Mouse (Mus musculus): ENCODE results near the gene Gpsm1.
A peak's percentile ranks its signal among the peaks of the same experiment; 100 is the strongest.

Gpsm1 gene

DNA sequence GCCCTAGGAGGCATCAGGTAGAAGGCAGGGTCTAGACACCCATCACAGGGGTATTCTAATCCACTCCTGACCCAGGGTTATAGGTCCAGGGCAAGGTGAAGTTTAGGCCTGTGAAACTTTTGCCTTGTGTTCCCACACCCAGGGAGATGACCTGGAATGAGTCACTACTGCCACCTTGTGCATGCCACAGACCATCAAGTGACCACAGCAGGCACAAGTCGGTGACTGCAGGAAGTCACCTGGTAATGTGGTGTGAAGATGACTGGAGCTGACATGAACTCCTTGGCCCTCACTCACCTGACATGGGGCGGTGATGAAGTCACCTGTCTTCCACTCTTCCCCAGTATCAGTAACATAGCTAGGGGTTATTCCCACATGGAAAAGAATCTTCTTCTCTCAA lies 2.5 kb upstream of the Gpsm1 start:
- peak; percentile 52 for DNase-seq (ENCODE audit: low read depth)

- no peak for DNase-seq (ENCODE audit: low read depth)
Observed at GRCm38 (mm10) chr2:26313394-26313793, 1.9 kb upstream of the Gpsm1 start.

DNA sequence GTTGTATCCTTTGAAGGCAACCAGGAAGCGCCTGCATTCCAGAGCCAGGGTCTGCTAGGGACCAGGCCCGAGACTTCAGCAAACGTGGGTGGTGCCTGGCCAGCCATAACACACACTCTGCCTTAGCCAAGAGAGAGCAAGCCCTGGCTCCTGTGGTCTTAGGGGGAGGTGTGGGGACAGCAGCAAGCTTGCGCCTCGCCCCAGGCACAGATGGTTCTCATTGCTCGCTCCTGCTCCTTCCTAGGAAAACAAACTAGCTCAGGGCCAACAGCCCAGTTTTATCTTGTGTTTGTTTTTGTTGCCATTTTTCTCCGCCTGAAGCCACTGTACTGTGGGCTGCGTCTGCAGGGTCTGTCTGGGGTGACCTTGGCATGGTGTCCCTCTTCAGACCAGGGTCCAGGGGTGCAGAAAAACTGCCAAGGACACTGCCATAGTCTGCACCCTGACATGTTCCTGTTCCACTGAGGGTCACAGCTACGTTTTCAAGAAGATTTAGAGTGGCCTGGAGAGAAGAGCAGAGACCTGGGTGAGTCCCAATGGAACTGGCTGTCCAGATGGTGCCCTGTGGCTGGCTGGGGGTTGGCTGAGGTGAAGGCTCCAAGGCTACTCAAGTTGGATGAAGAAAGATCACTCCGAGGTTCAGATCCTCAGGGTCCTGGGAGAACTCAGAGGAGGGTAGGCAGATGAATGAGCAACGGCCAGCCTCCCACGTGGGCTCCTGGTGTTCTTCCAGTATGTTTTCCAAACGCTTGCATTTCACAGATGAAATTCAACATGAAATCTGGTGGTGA lies 839 bp upstream of the Gpsm1 start:
- DNase-seq (ENCODE audit: low read depth) = no peak

GRCm38 (mm10) chr2:26315925-26316311 lies 603 bp downstream of the Gpsm1 start:
- no peak for DNase-seq (ENCODE audit: low read depth)

GRCm38 (mm10) chr2:26316576-26317246 lies 1.4 kb downstream of the Gpsm1 start:
- no peak for DNase-seq (ENCODE audit: low read depth)

GRCm38 (mm10) chr2:26317371-26317770 lies 2.1 kb downstream of the Gpsm1 start:
- no peak for DNase-seq (ENCODE audit: low read depth)

DNA sequence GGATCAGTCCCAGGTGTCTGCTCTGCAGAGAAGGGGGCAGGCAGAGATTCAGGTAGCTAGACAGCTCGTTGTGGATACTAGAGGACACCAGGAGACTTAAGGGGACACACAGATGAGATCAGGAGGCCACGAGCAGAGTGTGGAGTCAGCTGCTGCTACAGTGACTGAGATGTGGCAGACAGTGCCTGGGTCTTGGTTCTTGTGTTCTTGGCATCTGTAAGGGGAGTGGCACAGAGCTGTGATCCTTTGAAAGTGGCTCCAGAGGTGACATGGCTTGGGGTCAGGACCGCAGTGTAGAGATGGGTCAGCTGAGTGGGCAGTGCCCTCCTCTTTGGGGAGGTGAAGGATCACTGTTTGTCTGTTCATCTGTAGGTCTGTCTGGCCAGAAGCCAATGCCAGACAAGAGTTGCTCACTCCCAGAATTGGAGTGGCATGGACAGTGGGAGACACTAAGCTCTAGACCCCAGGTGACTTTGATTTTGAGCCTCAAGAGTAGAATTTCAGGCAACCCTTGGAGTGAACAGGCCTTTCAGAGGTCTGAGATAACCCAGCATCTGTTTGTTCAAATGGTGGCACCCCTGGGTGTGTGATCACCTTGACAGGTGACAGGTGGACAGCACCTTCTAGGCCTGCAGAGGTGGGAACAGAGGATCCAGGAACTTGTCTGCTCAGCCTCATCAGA lies 2.8 kb downstream of the Gpsm1 start:
- no peak for DNase-seq (ENCODE audit: low read depth)

- DNase-seq (ENCODE audit: low read depth) = no peak
Observed at GRCm38 (mm10) chr2:26319109-26319508, 3.8 kb downstream of the Gpsm1 start.

DNA sequence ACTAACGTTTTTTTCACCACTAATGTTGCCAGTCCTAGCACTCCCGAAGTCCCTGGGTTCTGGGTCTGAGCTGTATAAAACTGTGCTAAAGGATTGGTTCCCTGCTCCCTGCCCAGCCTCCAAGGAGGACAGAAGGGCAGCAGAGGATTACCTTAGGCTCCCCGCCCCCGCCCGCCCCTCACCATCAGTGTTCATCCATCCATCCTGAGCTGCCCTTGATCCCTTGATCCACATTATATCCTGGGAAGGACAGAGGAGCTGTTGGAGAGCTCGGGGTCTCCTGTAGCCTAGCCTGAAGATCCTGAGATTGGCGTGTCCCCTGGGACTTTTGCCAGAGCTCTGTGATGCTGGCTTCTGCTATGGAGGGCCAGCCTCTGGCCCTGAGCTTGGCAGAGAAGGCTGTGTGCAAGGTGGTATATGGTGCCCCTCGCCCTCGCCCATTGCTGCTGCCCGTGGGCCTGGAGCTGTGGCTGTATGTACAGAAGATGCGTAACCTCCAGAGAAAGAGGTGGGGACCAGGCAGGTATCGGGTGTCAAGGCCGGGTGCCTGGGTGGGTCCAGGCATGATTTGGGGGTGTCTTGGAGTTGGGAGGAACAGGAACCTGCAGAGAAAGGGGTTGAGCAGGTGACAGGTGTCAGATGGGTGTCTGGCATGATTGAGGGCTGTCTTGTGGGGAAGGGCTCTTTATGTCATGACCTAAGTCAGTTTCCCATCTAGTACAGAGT lies 4.4 kb downstream of the Gpsm1 start:
- DNase-seq (ENCODE audit: low read depth) = no peak

GRCm38 (mm10) chr2:26320245-26321185 lies 5.2 kb downstream of the Gpsm1 start:
- DNase-seq (ENCODE audit: low read depth) = no peak

GRCm38 (mm10) chr2:26323589-26324325 lies 8.4 kb downstream of the Gpsm1 start:
- DNase-seq (ENCODE audit: low read depth) = no peak

- peak; percentile 52 for DNase-seq (ENCODE audit: low read depth)
Observed at GRCm38 (mm10) chr2:26324917-26325316, 9.6 kb downstream of the Gpsm1 start.

GRCm38 (mm10) chr2:26325386-26326181 lies 10.3 kb downstream of the Gpsm1 start:
- peak; percentile 83 for DNase-seq (ENCODE audit: low read depth)

GRCm38 (mm10) chr2:26327852-26328251 lies 12.5 kb downstream of the Gpsm1 start:
- peak; percentile 78 for DNase-seq (ENCODE audit: low read depth)

- no peak for DNase-seq (ENCODE audit: low read depth)
Observed at GRCm38 (mm10) chr2:26329402-26329801, 14.1 kb downstream of the Gpsm1 start.

- DNase-seq (ENCODE audit: low read depth) = no peak
Observed at GRCm38 (mm10) chr2:26330056-26330468, 14.7 kb downstream of the Gpsm1 start.

- no peak for DNase-seq (ENCODE audit: low read depth)
Observed at GRCm38 (mm10) chr2:26330702-26331101, 15.4 kb downstream of the Gpsm1 start.

DNA sequence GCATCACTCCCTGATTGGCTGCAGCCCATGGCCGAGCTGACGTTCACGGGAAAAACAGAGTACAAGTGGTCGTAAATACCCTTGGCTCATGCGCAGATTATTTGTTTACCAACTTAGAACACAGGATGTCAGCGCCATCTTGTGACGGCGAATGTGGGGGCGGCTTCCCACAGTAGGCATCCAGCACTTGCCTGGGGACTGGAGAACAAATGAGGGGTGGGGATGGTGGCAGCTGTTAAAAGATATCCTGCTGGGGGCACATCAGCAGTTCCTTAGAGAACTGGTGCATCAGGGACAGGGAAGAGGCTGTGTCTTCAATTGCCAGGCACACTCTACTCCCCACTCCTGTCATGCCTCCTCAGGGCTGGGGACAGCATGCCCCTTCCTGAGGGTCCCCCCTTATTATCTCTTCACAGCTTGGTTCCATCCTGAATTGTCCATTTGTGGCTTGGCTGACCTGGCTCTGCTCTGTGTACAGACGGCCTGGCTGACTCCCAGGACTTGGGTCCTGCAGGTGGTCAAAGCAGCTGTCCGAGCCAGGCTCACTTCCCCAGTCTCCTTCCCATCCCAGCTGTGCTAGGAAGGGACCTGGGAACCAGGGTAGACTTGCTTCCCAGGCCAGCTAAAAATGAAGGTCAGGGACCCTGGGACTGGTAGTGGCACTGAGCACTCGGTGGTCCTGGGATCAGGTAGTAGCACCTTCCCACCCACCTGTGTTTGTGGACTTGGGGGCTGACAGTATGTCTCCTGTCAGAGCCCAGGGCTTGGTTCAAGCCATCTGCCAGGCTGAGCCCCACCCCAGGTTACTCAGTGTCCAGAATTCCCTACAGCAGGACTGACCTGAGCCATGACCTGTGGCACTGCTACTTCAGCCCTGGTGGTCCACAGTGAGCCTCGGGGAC lies 23.2 kb downstream of the Gpsm1 start:
- DNase-seq (ENCODE audit: low read depth) = no peak

DNA sequence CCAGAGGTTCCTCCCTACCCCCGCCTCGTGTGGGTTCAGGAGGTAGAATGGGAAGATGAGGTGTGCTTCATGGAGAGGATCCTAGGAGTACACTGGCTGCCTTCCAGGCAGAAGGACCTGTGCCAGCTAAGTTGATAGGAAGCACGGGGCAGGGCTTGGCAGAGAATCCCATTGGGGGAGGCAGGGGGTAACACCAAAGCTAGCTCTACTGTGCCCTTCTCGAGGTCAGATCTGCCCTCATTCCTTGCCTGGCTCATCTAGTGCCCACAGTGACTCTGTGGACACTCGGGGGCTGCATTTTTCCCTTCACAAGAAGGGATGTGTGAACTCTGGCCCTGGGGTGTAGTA lies 23.9 kb downstream of the Gpsm1 start:
- no peak for DNase-seq (ENCODE audit: low read depth)

All from induced T-regulatory cell, adult 2 months (primary cell).